Mouse (Mus musculus): ENCODE measurements at regions not wholly inside any gene's neighbourhood (a gene's known extent, or its start where the extent isn't known, plus 50 kb on each side); places are given as distances from the start of the nearest gene placed in this dataset.

DNA sequence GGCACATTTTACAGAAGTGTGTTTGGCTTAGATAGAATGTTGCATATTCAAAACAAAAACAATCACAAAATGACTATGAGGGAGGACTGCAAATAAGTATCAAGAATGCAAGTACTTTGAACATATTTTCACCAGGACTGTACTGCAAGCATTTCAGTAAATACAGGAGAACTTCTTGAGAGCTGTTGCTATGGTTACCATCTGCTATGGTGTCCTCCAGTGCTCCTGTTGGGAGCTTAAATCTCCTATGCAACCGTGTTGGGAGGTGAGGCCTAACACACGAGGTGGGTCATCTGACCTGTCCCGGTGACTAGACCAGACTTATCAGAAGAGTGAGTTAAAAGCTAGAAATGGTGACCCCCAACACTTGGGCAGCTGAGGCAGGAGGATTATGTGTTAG is 253.9 kb downstream of the 1500009L16Rik start:
- no peak overlapping the region for H3K4me2 ChIP-seq
- H3K27me3 ChIP-seq (replicated peaks): no peaks in the 10 kb centered on the region
- 48% methylated on average over 3 of the region's 3 CpGs for WGBS (ENCODE audit: insufficient replicate concordance)
- no peak overlapping the region for H3K27ac ChIP-seq
- H3K9me3 ChIP-seq (replicated peaks): no peaks in the 10 kb centered on the region
- no peaks in the 10 kb centered on the region for H3K36me3 ChIP-seq
- no peak for ATAC-seq
- no peak overlapping the region for H3K9ac ChIP-seq
- H3K4me3 ChIP-seq: no peak overlapping the region
- no peaks in the 10 kb centered on the region; the same call in 1 of the 2 replicates for H3K4me1 ChIP-seq

GRCm38 (mm10) chr10:83979930-83980329 is 257.3 kb downstream of the 1500009L16Rik start:
- Histone ChIP-seq H3K4me3 (no peak overlapping the region), H3K9me3 (replicated peaks) (no peaks in the 10 kb centered on the region), H3K4me2 (no peak overlapping the region), H3K27me3 (replicated peaks) (no peaks in the 10 kb centered on the region), H3K9ac (no peak overlapping the region), H3K4me1 (no peaks in the 10 kb centered on the region; the same call in 1 of the 2 replicates), H3K27ac (no peak overlapping the region), H3K36me3 (no peaks in the 10 kb centered on the region)
- 27% methylated on average over 2 of the region's 2 CpGs for WGBS (ENCODE audit: insufficient replicate concordance)
- ATAC-seq: no peak

GRCm38 (mm10) chr10:83984697-83985415 is 262.2 kb downstream of the 1500009L16Rik start:
- H3K27ac ChIP-seq: no peak overlapping the region
- H3K36me3 ChIP-seq: no peaks in the 10 kb centered on the region
- H3K27me3 ChIP-seq (replicated peaks): no peaks in the 10 kb centered on the region
- H3K9me3 ChIP-seq (replicated peaks): no peaks in the 10 kb centered on the region
- H3K4me1 ChIP-seq: no peaks in the 10 kb centered on the region; the same call in 1 of the 2 replicates
- no peak overlapping the region for H3K9ac ChIP-seq
- H3K4me2 ChIP-seq: no peak overlapping the region
- no peak overlapping the region for H3K4me3 ChIP-seq
- 61% methylated on average over 12 of the region's 12 CpGs for WGBS (ENCODE audit: insufficient replicate concordance)
- no peak for ATAC-seq

DNA sequence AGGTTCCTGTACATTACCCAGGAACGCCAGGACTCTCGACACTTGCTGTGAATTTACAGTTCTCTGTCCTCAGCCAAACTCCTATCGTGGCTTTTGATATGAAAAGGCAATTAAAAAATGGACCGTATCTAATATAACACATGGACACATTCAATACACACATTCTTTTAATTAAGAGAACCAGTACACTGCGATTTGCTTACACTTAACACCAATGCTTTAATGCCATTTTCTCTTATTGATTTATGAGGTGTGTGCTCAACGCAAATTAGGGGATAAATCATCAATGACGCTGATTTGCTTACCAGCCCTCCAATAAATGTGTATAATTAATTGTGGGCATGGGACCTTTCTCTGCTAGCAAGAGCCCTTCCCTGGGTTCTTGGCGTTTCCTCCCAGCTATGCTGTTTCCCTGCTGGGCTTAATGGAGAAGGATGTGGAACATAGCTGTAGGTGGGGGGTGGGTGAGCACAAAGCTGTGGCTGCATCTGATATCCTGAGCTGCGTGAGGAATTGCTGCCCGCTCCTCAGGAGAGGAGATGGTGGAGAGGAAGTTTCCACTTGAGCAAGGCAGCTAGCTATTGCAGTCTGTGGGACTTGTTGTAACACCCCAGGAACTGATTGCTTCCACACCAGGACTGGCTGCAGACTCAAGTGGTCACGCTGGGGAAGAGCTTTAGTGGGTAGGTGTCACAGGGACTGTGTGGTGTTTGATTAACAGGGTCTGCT is 270.1 kb downstream of the 1500009L16Rik start:
- Histone ChIP-seq H3K9me3 (replicated peaks) (no peaks in the 10 kb centered on the region), H3K36me3 (no peaks in the 10 kb centered on the region), H3K27ac (no peak overlapping the region), H3K4me1 (0 out of 2 replicates have a peak, but pooled peaks cover 3% of the 10 kb centered on the region), H3K4me3 (no peak overlapping the region), H3K27me3 (replicated peaks) (no peaks in the 10 kb centered on the region), H3K9ac (no peak overlapping the region), H3K4me2 (no peak overlapping the region)
- 49% methylated on average over 11 of the region's 11 CpGs for WGBS (ENCODE audit: insufficient replicate concordance)
- no peak for ATAC-seq

DNA sequence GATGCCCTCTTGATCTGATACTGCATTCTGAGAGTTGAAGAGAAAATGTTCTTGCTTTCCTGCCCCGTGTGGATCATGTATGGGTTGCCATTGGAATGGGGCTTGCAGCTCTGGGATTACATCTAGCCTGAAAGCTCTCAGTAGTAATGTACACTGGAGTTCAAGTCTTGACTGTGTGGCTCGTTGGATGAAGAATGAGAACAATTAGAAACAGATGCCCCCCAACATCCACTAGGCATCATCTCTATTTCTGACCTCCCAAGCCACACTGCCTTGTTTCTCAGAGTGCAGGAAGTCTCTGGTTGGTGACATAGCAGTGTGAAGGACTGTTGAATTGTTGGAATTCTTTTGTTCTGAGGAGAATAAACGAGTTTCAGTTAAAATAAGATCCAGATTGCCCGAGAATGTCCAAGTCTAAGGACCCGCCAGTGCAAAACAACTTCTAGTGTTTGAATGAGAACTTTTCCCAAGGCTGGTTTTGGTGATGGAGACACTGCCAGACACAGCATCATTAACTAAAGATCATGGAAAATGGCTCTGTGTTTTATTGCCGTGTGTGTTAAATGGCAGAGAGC is 272.4 kb downstream of the 1500009L16Rik start:
- no peak overlapping the region for H3K9ac ChIP-seq
- H3K27me3 ChIP-seq (replicated peaks): no peaks in the 10 kb centered on the region
- 0 out of 2 replicates have a peak, but pooled peaks cover 3% of the 10 kb centered on the region for H3K4me1 ChIP-seq
- no peaks in the 10 kb centered on the region for H3K9me3 ChIP-seq (replicated peaks)
- WGBS (ENCODE audit: insufficient replicate concordance): 47% methylated on average over 6 of the region's 6 CpGs
- H3K36me3 ChIP-seq: no peaks in the 10 kb centered on the region
- no peak overlapping the region for H3K4me3 ChIP-seq
- H3K4me2 ChIP-seq: no peak overlapping the region
- ATAC-seq: no peak
- H3K27ac ChIP-seq: no peak overlapping the region

DNA sequence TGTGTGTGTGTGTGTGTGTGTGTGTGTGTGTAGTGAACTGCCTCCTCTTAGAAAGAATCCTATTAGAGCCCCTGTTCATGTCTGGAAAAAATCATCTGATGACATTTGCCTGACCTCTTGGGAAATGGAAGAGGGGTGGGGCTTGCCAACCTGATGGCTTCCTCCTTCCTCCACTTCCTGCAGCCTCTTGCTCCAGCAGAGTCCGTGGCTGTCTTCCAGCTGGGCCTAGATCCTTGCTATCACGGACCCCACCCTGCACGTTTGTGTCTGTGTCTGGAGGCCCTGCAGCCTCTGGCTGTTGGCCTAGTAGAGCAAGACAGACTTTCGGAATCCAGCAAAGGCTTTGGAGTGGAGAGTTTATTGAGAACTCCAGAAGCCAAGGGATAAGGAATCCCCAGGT is 273.2 kb downstream of the 1500009L16Rik start:
- Histone ChIP-seq H3K27me3 (replicated peaks) (no peaks in the 10 kb centered on the region), H3K36me3 (no peaks in the 10 kb centered on the region), H3K4me2 (no peak overlapping the region), H3K27ac (no peak overlapping the region; the same call in 1 of the 2 replicates), H3K9me3 (replicated peaks) (no peaks in the 10 kb centered on the region), H3K4me3 (no peak overlapping the region), H3K9ac (no peak overlapping the region), H3K4me1 (0 out of 2 replicates have a peak, but pooled peaks cover 3% of the 10 kb centered on the region)
- no peak for ATAC-seq
- WGBS (ENCODE audit: insufficient replicate concordance): 43% methylated on average over 4 of the region's 4 CpGs

DNA sequence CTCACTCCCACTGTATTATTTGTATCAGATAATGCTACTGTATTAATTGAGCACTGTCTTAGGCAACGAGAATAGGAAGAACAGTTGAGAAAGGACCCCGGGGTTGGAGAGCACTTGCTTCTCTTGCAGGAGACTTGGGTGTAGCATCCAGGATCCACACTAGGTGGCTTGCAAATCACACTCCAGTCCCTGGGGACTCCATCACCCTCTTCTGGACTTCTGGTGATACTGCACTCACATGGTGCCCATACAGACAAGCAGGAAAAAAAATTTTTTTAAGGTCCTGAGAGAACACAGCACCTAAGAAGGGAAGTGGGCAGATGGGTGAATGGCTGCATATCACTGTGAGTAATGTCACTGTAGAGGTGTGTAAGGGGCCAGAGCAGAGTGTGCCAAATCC is 273.8 kb downstream of the 1500009L16Rik start:
- Histone ChIP-seq H3K27me3 (replicated peaks) (0 out of 2 replicates have a peak, but pooled peaks cover 3% of the 10 kb centered on the region), H3K9me3 (replicated peaks) (no peaks in the 10 kb centered on the region), H3K9ac (no peak overlapping the region), H3K27ac (no peak overlapping the region), H3K4me2 (no peak overlapping the region), H3K4me1 (0 out of 2 replicates have a peak, but pooled peaks cover 3% of the 10 kb centered on the region), H3K4me3 (no peak overlapping the region), H3K36me3 (no peaks in the 10 kb centered on the region)
- ATAC-seq: no peak
- WGBS (ENCODE audit: insufficient replicate concordance): 58% methylated on average over 2 of the region's 2 CpGs

DNA sequence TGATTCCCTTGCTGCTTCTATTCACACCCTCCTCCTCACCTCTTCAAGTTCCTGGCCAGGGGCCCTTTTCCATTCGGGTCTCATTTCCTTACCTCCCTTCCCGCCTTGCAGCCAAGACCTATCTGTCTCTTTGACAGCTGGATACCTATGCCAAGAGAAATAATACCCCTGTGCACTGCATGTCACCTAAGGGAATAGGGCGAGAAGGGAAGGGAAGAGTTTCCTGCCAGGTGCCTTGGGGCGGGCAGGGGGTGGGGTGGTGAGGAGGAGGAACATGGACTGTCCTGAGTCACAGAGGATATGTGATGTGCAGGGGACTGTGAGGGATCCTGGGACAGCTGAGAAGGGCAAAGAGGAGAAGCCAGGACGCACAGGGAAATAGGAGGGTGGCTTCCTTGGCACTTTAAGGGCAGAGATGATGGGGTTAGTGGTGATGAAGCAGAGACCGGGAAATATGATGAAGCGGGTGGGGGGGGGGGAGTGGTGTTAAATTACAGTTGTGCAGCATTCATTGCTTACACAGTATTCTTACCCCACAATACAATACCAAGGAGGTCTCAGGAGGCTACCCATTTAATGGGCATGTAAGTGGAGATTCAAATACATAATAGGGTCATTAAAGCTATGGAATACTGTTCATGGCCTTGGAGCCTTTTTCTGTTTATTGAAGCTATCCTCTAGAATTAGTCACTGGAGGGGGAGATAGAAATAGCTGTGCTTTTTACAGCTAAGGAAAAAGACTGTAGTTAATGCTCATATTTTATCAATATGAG is 278.0 kb downstream of the 1500009L16Rik start:
- no peak overlapping the region for H3K4me2 ChIP-seq
- no peak overlapping the region for H3K9ac ChIP-seq
- H3K36me3 ChIP-seq: no peaks in the 10 kb centered on the region
- H3K4me1 ChIP-seq: 0 out of 2 replicates have a peak, but pooled peaks cover 3% of the 10 kb centered on the region
- H3K4me3 ChIP-seq: no peak overlapping the region
- H3K9me3 ChIP-seq (replicated peaks): no peaks in the 10 kb centered on the region
- no peak for ATAC-seq
- no peak overlapping the region for H3K27ac ChIP-seq
- WGBS (ENCODE audit: insufficient replicate concordance): 60% methylated on average over 7 of the region's 7 CpGs
- H3K27me3 ChIP-seq (replicated peaks): 0 out of 2 replicates have a peak, but pooled peaks cover 3% of the 10 kb centered on the region

DNA sequence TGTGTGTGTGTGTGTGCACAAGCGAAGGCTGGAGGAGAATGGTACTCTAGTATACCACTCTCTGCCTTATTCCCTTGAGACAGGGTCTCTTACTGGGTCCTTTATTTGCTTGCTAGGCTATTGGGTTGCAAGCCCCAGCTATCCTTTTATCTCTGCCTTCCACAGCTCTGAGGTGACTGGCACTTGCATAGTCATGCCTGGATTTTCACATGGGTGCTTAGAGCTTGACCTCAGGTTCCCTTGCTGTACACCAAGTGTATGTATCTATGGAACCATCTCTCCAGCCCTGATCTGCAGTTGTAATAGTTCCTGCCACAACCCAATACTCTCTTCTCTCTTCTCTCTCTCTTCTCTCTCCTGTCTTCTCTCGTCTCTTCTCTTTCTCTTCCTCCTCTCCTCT is 280.1 kb downstream of the 1500009L16Rik start:
- H3K27ac ChIP-seq: no peak overlapping the region
- no peak for ATAC-seq
- H3K4me1 ChIP-seq: no peaks in the 10 kb centered on the region
- WGBS (ENCODE audit: insufficient replicate concordance): 43% methylated on average over 2 of the region's 2 CpGs
- H3K9me3 ChIP-seq (replicated peaks): no peaks in the 10 kb centered on the region
- no peak overlapping the region for H3K4me2 ChIP-seq
- H3K36me3 ChIP-seq: no peaks in the 10 kb centered on the region
- 0 out of 2 replicates have a peak, but pooled peaks cover 3% of the 10 kb centered on the region for H3K27me3 ChIP-seq (replicated peaks)
- no peak overlapping the region for H3K4me3 ChIP-seq
- no peak overlapping the region for H3K9ac ChIP-seq

GRCm38 (mm10) chr10:84003601-84004149 is 281.0 kb downstream of the 1500009L16Rik start:
- no peak for ATAC-seq
- no peaks in the 10 kb centered on the region for H3K9me3 ChIP-seq (replicated peaks)
- H3K27ac ChIP-seq: no peak overlapping the region
- no peaks in the 10 kb centered on the region for H3K36me3 ChIP-seq
- H3K4me2 ChIP-seq: no peak overlapping the region
- H3K9ac ChIP-seq: no peak overlapping the region
- no peaks in the 10 kb centered on the region for H3K4me1 ChIP-seq
- 0 out of 2 replicates have a peak, but pooled peaks cover 3% of the 10 kb centered on the region for H3K27me3 ChIP-seq (replicated peaks)
- no peak overlapping the region for H3K4me3 ChIP-seq
- 75% methylated on average over 8 of the region's 8 CpGs for WGBS (ENCODE audit: insufficient replicate concordance)

DNA sequence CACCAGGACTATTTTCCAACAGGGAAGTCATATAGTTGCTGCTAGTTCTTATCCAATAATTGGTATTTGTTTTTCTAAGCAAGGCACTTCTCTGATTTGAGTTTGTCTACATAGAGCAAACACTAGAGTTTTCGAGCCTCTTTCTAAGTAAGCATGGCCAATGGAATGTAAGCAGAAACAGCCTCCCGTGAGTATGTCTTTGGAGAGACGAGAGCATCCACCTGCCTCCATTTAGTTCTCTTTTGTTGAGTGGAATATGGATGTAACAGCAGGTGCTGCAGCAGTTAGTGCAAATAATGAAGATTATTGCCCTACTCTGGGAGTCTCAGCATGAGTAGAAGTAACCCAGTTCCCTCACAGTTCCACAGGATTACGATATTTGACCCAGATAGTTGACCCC is 286.3 kb downstream of the 1500009L16Rik start:
- Histone ChIP-seq H3K36me3 (no peaks in the 10 kb centered on the region), H3K9me3 (replicated peaks) (no peaks in the 10 kb centered on the region), H3K27me3 (replicated peaks) (no peaks in the 10 kb centered on the region), H3K27ac (no peak overlapping the region), H3K9ac (no peak overlapping the region), H3K4me2 (no peak overlapping the region), H3K4me1 (no peaks in the 10 kb centered on the region), H3K4me3 (no peak overlapping the region)
- 46% methylated on average over 4 of the region's 4 CpGs for WGBS (ENCODE audit: insufficient replicate concordance)
- ATAC-seq: no peak

Data from liver, embryonic 12.5 days (tissue).